Mouse (Mus musculus): ENCODE data around the gene Ddx6.
"Not testable (repeated sequence)": the region's sequence is repeated elsewhere in the genome, so short reads cannot be mapped to it uniquely, and the experiment has no call there.

The Ddx6 gene

GRCm38 (mm10) chr9:44593886-44594285 is 10.8 kb upstream of the Ddx6 start:
- DNase-seq (ENCODE audit: low spot score in 2 of 2), result no peak

DNA sequence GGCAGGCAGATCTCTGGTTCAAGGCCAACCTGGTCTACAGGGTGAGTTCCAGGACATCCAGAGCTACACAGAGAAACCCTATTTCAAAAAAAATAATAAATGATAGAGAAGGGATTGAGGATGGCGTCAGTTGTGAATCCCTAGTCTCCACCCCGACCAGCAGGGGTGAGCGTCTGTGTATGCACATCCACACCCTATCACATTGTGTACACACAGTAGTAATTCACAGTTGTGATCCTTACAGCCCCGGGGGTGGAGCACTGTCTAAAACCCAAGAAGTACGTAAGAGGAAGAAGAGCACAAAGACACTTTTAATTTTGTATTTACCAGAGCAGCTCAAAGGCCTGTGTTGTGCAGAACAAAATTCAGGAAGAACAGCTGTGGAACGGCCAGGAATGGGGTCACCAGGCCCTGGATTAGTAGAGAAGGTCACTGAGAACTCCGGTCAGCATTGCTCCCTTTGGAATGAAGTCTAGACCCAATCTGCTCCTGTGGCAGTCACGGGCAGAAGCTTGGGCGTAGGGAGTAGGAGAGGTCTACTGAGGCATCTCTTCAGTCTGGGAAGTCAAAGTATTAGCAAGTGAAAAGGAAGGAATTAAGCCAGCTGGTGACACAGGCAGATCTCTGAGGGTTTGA is 9.7 kb upstream of the Ddx6 start:
- DNase-seq (ENCODE audit: low spot score in 2 of 2), result no peak

DNA sequence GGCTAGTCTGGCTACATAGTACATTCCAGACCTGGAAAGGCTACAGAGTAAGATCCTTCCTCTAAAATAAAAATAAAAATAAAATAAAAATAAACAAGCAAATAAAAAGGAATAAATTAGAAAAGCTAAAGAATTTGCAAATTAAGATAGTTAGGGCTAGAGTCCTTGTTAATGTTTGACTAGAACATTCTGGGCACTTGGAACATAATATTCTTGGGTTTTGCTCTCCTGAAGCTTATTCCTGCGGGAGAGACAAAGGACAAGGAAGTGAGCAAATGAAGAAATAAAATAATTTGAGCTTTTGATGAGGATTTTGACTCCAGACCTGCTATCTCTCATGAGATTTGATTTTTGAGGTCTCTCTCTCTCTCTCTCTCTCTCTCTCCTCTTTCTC is 9.2 kb upstream of the Ddx6 start:
- no peak for DNase-seq (ENCODE audit: low spot score in 2 of 2)

DNA sequence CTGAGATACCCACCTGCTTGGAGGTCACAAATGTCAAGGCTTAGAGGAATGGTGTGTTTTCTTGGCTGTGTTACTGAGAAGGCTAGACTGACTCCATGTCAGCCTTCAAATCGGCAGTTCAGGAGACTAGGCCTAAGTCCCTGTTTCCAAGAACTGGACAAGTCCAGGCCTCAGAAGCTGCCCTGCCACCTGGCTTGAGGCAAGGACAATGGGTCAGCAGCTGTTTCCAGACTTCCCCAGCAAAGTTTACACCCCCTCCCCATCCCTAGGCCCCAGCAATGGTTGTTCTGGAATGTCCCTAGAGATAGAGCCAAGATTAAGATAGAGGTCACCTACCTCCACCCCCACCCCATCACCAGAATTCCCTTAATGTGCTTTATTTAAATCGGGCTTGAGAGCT is 7.0 kb upstream of the Ddx6 start:
- no peak for DNase-seq (ENCODE audit: low spot score in 2 of 2)

DNA sequence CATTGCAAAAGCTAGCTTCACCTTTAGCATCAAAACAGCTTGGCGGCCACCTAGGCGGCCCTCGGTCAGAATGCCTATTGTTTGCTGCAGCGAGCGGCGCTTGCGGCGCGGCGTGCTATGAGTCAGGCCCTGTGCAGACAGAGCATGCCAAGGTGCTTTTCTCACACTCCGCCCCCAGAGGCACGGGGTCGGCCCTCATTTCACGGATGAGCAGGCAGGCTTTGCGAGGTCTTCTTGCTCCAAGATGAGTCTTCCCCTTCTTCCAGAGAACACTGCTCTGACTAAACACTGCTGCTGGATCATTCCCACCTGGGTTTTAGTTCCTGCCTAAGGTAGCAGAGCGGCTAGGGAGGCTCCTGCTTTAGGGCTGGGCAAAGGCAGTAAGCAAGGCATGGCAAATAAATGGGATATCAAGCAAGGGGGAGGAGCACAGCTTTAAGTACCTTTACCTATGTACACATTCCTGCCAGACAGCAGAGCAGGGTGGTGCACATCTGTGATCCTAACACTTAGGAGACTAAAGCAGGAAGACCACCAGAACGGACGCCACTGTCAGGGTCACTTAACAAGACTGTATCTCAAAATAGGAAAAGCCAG is 5.7 kb upstream of the Ddx6 start:
- DNase-seq (ENCODE audit: low spot score in 2 of 2), result no peak

GRCm38 (mm10) chr9:44599616-44600015 is 5.1 kb upstream of the Ddx6 start:
- DNase-seq (ENCODE audit: low spot score in 2 of 2), result no peak

DNA sequence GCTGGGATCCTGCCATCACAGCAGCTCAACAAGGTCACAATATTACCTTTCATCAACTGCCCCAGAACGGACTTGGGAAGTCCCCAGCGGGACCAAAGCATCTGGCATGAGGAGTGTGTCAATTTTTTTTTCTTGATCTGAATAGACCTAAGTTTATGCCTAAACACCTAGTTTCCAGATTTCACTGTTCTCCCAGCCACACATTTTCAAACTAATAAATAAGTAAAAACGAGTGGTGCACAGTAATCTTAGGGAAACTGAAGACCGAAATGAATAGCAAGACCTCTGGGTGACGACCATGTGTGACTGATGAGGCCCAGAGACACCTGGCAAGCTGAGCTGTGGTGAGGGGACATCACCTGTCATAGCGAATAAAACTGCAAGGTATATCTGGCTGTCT is 3.9 kb upstream of the Ddx6 start:
- no peak for DNase-seq (ENCODE audit: low spot score in 2 of 2)

- DNase-seq (ENCODE audit: low spot score in 2 of 2), result no peak
These were observed 1.9 kb upstream of the Ddx6 start for GRCm38 (mm10) chr9:44602766-44603165.

DNA sequence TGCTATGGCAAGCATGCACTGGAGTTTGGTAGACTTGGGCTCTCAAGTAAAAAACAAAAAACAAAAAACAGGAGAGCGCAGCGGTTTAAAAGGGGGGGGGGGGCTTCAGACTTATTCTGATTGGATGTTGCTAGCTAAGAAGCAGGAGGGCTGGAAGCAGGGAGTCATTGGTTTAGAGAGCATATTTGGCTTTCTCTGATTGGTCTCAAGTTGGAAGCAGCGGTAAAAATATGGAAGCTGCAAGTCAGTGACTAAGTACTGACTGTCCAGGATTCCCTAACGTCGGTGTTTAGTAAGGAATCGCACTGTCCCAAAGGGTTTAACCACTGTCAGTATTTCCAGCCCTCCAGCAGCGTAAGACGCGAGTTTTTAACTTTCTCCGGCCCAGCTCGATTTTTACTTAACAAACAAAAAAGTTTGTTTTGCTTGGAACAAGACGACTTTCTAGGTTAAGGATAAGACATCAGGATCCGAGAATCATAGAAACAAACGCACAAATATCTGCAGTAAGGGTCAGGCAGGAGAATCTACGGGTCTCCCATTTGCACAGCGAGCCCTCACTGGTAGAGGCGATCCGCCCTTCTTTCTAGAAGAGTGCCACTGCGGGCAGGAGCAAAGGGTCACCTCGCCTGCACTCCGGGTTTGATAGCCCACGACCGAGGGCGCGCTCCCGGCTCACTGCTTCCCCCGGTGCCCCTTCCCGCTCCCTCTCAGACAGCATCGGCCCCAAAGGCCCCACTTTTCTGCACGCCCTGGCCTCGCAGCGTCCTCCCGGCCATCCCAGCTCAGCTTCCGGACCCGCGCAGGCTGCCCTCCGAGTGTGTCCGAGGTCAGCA is 1.0 kb upstream of the Ddx6 start:
- DNase-seq (ENCODE audit: low spot score in 2 of 2), result peak; percentile 44 to 54

GRCm38 (mm10) chr9:44604290-44604778 is 358 bp upstream of the Ddx6 start:
- DNase-seq (ENCODE audit: low spot score in 2 of 2), result peak; percentile 52 to 69

GRCm38 (mm10) chr9:44605616-44606165 is 999 bp downstream of the Ddx6 start:
- no peak for DNase-seq (ENCODE audit: low spot score in 2 of 2)

DNA sequence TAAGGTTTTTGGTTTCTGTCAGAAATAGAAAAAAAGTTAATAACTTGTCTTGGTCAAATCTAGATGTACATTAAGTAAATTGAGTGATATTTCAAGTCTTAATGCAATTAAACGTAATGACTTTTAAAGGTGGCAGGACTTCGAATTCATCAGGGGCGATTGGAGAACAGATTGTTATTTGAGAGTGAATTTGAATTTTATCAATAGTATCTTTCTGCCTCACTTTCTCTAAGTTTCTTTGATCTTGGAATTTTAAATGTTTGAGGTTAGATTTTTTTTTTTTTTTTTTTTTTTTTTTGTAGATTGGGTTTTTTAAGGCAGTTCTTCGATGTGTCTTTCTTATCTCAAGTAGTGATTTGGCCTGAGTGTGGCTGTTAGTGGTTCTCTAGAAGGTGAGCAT is 2.0 kb downstream of the Ddx6 start:
- no peak for DNase-seq (ENCODE audit: low spot score in 2 of 2)

DNA sequence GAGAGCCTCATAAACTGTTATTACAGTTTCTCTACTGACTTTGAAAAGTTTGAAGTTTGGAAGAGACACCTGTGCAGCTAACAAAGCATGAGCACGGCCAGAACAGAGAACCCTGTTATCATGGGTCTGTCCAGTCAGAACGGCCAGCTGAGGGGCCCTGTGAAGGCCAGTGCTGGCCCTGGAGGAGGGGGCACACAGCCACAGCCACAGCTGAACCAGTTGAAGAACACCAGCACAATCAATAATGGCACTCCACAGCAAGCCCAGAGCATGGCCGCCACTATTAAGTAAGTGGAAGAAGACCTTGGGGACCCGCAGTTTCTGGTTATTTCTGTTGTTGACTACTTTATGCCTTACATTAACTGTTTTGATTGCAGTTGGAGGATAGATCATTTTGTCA is 2.6 kb downstream of the Ddx6 start:
- DNase-seq (ENCODE audit: low spot score in 2 of 2), result no peak

DNA sequence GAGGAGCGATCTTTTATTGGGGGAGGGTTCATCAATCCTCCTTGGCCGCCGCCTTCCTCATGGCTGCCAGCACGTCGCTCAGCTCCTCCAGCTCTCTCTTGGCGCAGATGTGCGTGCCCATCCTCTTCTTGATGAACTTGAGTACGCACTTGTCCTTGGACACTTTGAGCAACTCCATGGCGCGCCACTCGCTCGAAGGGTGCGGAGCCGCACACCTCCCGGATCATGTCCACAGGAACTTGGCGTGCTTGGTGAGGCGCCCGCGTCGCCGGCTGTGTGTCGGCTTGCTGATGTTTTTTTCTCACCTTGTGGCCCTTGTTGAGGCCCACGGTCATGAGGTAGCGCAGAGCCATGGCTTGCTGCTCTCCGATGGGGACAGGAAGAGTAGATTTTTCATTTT is 5.7 kb downstream of the Ddx6 start:
- DNase-seq (ENCODE audit: low spot score in 2 of 2), result no peak

DNA sequence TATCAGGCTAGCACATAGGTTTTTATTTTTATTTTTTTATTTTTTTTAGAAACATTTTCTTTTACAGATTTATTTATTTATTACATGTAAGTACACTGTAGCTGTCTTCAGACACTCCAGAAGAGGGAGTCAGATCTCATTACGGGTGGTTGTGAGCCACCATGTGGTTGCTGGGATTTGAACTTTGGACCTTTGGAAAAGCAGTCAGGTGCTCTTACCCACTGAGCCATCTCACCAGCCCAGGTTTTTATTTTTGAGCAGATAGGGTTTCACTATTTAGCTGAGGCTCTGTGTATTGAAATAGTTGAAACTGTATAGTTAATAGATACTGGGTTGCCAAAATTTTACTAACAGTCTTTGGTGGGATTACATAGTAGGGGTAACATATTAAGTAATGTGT is 8.4 kb downstream of the Ddx6 start:
- not testable (repeated sequence) for DNase-seq (ENCODE audit: low spot score in 2 of 2)

DNA sequence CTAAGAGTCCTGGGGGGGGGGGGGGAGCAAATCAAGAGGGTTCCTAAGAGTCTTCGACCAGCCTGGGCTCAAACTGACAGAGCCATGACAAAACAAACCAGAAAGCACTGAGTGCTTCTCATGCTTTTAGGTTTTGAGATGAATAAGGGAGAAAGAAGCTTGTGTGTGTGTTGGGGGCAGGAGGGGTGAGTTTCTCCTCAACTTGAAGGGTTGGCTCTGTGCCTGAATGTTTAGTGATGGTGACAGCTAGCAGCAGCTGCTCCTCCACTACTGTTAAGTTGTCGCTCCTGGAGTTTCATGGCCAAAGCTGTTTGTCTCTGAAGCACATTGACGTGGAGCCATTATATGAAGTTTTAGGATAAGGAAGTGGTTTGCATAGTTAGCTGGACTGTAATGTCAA is 16.4 kb downstream of the Ddx6 start:
- DNase-seq (ENCODE audit: low spot score in 2 of 2), result no peak

DNA sequence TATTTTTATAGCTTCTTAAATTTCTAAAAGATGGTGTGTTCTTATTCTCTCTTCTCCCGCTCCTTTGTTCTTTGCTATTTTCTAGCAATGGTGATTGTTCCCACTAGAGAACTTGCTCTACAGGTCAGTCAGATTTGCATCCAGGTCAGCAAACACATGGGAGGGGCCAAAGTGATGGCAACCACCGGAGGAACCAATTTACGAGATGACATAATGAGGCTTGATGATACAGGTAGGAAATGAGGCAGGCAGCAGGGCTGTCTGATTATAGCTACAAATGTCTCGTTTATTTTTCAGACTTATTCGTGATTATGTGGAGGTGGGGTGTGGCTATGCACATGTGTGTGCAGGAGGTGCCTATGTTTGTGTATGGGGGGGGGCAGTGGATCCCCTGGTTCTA is 19.7 kb downstream of the Ddx6 start:
- no peak for DNase-seq (ENCODE audit: low spot score in 2 of 2)

GRCm38 (mm10) chr9:44626268-44626667 is 21.6 kb downstream of the Ddx6 start:
- DNase-seq (ENCODE audit: low spot score in 2 of 2), result no peak

- DNase-seq (ENCODE audit: low spot score in 2 of 2), result no peak
These were observed 33.0 kb downstream of the Ddx6 start for GRCm38 (mm10) chr9:44637551-44638169.

GRCm38 (mm10) chr9:44638726-44639125 is 34.0 kb downstream of the Ddx6 start:
- DNase-seq (ENCODE audit: low spot score in 2 of 2), result not testable (repeated sequence)

DNA sequence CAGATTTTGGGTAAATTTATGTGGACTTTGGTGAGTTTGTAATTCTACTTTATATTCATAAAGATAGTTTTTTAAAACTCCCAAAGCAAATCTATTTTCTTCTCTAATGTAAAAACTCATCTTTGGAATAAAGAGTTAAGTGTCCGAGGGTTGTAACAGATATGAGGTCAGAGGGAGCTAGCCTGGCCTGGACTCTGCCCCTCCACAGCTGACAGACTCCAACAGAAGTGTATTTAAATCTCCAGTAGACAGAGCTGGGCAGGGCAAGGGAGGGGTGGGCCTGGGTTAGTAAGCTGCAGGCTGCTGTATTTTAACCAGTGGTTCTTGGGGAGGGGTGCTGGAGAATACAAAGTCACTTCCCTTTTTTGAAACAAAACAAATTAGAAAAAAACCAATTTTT is 35.3 kb downstream of the Ddx6 start:
- not testable (repeated sequence) for DNase-seq (ENCODE audit: low spot score in 2 of 2)

Measured in left cerebral cortex, adult 9 months (tissue).